Mouse (Mus musculus) c-Kit-positive CD71-positive TER-119-positive erythroid progenitor cells, embryonic 14.5 days (primary cell): ENCODE data around the gene Ccdc113.

Experiments used
- DNase-seq: peaks from one replicate; pipeline ENCODE4 v3.0.0-alpha.2; 2013; ENCODE audit warnings: low spot score

Gene Ccdc113

DNA sequence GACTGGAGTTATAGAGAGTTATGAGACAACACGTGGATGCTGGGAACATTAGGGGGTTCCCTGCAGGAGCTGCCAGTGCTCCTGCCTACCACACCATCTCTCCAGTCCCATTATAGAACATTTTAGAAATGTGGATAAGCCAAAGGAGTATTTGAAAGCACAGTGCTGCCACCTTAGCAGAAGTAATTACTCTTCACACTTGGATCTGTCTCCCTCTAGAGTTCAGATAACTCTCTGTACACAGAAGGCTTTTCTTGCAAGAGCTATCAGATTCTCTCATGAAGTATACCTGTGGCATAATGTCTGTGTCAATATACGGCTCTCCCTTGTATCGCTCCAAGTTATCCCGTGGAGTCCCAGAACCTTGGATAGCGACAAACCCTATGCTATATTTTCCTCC is 5.6 kb downstream of the Ccdc113 start:
- DNase-seq = no peak

GRCm38 (mm10) chr8:95542191-95542590 is 8.3 kb downstream of the Ccdc113 start:
- DNase-seq = no peak

- no peak for DNase-seq
Measured at GRCm38 (mm10) chr8:95543065-95543464, 9.2 kb downstream of the Ccdc113 start.

GRCm38 (mm10) chr8:95545815-95546214 is 11.9 kb downstream of the Ccdc113 start:
- DNase-seq = no peak

DNA sequence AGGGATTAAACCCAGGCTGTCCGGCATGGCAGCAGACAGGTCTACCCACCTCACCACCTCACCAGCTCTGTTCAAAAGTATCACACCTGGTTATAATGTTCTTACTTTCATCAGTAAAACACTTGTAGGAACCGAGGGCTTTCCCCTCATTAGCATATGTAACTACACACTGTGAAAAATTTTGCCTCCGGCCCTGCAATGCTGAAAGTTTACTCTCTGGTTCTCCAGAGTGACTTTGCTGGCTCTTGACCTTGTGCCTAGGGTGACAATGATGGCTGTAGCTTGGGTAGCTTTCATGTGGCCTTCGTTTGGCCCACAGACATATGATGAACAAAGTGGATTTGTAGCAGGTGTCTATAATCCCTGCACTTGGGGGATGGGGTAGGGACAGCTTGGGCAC is 13.1 kb downstream of the Ccdc113 start:
- DNase-seq = no peak

- no peak for DNase-seq
Measured at GRCm38 (mm10) chr8:95547931-95548330, 14.0 kb downstream of the Ccdc113 start.

DNA sequence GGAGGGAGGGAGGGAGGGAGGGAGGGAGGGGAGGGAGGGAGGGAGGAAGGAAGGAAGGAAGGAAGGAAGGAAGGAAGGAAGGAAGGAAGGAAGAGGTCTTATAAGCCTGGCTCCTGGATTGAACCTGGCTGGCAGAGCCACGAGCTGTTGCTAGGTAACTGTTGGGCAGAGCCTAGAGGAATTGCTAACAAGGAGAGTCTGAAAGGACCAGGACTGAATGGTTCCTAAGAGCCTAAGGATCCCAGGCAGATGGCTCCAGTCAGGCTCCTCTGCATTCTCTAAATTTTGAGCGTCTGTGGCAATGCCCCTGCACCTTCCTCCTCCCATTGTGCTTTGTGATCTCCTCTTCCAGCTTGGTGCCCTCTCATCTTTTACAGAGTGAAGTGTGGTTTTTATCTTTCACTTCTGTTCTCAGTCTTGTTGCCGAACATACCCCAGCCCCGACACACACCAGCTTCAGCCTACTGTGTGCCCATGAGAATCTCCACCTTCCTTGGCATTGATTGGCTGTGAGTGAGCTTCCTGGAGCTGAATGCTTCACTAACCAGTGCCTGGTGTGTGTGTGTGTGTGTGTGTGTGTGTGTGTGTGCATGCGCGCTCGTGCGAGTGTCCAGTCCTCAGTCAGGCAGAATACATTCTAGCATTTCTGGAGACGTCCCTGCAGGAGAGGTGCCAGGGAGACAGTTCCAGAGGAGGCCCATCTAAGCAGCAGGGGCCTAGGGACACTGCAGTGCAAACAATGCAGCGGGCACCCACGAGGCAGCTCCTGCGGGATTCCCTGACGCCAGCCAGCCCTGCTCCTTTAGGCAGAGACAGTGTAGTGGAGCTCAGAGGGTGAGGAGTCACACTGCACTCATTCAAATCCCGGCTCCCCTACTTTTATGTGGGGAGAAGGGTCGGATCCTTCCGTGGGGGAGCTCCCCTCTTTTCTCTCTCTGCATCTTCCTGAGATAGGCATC is 16.3 kb downstream of the Ccdc113 start:
- no peak for DNase-seq

DNA sequence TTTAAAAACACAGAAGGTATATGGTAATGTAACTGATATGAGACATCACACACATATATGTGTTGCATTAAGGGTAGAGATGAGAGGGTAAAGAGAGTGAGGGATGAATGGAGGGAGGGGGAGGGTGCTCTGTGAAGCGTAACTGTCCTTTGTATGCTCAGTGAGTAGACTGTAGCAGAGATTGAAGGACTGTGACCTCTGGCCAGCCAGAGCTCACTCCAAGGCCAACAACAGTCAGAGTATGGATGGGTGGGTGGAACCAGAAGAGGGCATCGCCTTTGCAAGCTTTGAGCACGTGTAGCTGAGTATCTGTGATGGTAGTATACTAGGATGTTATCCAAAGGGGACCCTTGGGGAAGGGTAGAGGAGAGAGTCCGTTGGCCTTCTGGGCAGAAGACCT is 17.7 kb downstream of the Ccdc113 start:
- DNase-seq = no peak

- DNase-seq = no peak
Measured at GRCm38 (mm10) chr8:95555963-95556362, 22.1 kb downstream of the Ccdc113 start.

DNA sequence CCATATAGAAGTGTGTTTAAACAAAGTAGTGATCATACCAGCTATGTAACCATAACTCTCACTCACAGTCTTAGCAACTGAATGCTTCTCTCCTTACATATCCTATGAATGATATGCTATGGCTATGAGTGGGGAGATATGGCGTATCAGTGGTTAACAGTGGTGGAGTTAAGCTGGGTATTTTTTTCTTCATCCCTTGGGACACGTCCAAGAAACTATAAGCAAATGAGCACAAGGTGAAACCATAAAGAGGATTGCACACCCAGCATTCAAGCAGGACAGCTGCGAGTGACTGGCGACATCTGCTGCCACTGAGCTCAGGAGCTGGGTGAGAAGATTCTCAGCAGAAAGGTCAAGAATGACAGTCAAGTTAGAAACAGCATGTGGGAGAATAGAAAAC is 32.3 kb downstream of the Ccdc113 start:
- no peak for DNase-seq

DNA sequence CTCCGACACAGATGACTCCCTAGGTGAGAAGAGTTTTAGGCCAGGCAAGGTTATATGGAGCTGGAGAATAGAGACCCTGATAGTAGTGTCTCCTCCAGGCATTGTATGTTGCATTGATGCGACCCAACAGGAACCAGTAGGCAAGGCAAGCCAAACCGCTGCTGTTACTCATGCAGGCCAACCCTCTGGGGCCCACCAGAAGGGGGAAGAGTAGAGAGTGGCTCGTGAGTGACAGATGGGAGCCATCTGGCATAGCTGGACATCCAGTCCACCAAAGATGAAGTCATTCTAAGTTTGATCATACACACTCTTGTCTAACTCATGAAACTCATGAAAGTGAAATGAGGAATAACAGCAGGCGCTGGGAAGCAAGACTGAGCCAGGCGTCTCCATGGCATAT is 32.9 kb downstream of the Ccdc113 start:
- DNase-seq = no peak

DNA sequence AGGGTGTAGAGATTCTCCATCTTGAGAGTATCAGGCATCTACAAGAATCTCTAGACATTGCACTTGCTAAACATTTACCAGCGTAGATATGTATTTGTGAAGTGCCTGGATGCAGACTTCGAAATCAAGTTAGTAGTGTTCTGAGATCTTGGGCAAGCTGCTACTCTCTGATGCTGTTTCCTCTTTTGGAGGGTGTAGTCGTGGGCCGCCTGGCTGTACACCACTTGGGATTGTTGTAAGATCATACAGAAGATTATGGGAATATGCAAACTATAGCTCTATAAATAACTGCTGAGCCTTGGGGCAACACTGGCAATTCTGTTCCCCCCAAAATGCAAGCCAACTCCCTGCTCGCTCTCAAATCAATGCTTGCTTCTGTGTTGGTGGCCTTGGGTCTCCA is 39.3 kb downstream of the Ccdc113 start:
- no peak for DNase-seq

DNA sequence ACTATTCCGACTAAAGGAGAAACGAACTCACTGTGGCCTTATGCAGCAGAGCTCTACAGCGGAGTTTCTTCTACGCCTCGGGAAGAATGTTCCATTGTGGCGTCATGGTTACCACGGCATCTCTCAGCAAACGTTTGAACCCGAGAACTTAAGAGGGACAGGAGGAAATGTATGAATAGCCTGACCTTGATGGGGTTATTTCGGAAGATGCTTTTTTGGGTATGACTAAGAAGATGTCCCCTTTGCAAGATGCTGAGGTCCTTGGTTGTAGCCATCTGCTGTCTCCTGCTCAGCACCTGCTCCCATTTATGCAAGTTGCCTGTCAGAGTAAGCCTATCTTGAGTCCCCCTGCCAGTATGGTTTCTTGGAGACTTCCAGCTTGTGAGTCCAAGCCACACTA is 42.4 kb downstream of the Ccdc113 start, which contains the start of gene Prss54:
Gene Prss54, minus strand, starts transcription at position 101 of the 400 bp plus-strand sequence.
- no peak for DNase-seq

GRCm38 (mm10) chr8:95587339-95587738 is 53.5 kb downstream of the Ccdc113 start:
- no peak for DNase-seq

GRCm38 (mm10) chr8:95589282-95589681 is 55.4 kb downstream of the Ccdc113 start:
- DNase-seq = no peak

GRCm38 (mm10) chr8:95590539-95590938 is 56.7 kb downstream of the Ccdc113 start:
- no peak for DNase-seq

DNA sequence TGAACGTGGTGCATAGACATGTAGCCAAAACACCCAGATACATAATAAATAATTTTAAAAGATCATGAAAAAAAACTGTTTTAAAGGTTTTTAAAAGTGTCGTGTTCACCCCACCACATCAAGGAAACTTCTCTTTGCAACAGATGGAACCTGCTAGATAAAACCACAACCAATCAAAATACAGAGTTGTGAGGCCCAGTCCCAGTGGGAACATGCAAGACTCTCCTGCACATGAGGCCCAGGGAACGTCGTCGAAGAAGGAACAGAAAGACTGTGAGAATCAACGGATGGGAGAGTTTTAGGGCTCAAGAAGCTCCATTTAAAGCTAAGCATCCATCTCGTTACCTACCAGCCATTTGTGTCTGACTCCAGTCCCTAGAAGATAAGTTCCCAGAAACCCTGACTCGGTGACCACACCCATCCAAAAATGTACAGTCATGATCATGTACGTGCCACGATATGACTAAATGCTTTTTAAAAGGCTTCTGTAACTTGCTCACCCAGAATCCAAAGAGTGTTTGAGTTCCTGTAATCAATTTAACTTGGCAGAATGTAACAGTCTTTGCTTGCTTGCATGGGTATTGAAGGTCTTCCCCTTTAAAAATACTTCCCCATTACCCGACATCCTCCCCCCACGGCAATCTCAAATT is 58.4 kb downstream of the Ccdc113 start:
- peak; percentile 64 for DNase-seq

GRCm38 (mm10) chr8:95593439-95594393 is 59.8 kb downstream of the Ccdc113 start:
- DNase-seq = no peak

- no peak for DNase-seq
Measured at GRCm38 (mm10) chr8:95595131-95595530, 61.2 kb downstream of the Ccdc113 start.

DNA sequence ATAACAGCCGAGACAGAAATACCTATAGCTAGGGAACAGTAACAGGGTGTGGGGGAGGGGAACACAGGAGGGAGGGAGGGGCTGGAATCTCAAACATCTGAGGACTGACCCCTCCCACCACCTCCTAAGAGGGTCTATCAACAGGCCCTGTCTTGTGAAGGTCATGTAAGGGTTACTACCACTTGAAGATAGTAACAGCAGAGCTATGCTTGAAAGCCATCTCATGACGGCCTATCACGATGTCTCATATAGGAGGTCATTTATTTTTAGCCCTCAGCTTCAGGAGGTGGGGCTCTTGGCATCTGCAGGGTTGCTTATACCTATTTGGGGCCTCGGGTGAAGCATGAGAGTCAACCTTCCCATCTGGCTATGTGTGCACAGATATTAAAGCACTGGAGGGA is 63.0 kb downstream of the Ccdc113 start:
- DNase-seq = no peak

- peak; percentile 51 for DNase-seq
Measured at GRCm38 (mm10) chr8:95599861-95600260, 66.0 kb downstream of the Ccdc113 start.

GRCm38 (mm10) chr8:95601306-95601705 is 67.4 kb downstream of the Ccdc113 start:
- no peak for DNase-seq
